Mouse (Mus musculus) olfactory bulb, adult 2 months (tissue): ENCODE measurements at regions not wholly inside any gene's neighbourhood (a gene's known extent, or its start where the extent isn't known, plus 50 kb on each side); places are given as distances from the start of the nearest gene placed in this dataset.

Experiments used
- H3K27ac ChIP-seq: fragments of 200-500 bp; 2 replicates; pipeline ENCODE4 v1.5.1; 2012; ENCODE audit warnings: low read depth, low read length; ENCODE audit not compliant: insufficient read depth
- H3K4me1 ChIP-seq: fragments of 200-500 bp; 2 replicates; pipeline ENCODE4 v1.6.1; 2012; ENCODE audit warnings: low read length; ENCODE audit not compliant: control insufficient read depth, insufficient read depth
- H3K4me3 ChIP-seq: fragments of 200-500 bp; 2 replicates; pipeline ENCODE4 v1.5.1; 2012; ENCODE audit warnings: mild to moderate bottlenecking, low read depth, low read length, moderate library complexity; ENCODE audit not compliant: insufficient read depth
- CTCF ChIP-seq: fragments of 200-500 bp; IDR thresholded peaks from 2 replicates; pipeline ENCODE4 v1.5.1; 2012; ENCODE audit warnings: low read depth, mild to moderate bottlenecking, low read length, moderate library complexity; ENCODE audit not compliant: insufficient read depth
- POLR2A ChIP-seq: fragments of 200-500 bp; IDR thresholded peaks from 2 replicates; pipeline ENCODE4 v1.6.1; 2012; ENCODE audit warnings: mild to moderate bottlenecking, low read depth, low read length, moderate library complexity; ENCODE audit not compliant: insufficient read depth
- WGBS: fragments of 180-500 bp; shearing (Covaris S2); methylation state at CpG from one replicate; pipeline ENCODE4 v1.1.7; 2018; 5-methylcytosine and 5-hydroxymethylcytosine counted together

DNA sequence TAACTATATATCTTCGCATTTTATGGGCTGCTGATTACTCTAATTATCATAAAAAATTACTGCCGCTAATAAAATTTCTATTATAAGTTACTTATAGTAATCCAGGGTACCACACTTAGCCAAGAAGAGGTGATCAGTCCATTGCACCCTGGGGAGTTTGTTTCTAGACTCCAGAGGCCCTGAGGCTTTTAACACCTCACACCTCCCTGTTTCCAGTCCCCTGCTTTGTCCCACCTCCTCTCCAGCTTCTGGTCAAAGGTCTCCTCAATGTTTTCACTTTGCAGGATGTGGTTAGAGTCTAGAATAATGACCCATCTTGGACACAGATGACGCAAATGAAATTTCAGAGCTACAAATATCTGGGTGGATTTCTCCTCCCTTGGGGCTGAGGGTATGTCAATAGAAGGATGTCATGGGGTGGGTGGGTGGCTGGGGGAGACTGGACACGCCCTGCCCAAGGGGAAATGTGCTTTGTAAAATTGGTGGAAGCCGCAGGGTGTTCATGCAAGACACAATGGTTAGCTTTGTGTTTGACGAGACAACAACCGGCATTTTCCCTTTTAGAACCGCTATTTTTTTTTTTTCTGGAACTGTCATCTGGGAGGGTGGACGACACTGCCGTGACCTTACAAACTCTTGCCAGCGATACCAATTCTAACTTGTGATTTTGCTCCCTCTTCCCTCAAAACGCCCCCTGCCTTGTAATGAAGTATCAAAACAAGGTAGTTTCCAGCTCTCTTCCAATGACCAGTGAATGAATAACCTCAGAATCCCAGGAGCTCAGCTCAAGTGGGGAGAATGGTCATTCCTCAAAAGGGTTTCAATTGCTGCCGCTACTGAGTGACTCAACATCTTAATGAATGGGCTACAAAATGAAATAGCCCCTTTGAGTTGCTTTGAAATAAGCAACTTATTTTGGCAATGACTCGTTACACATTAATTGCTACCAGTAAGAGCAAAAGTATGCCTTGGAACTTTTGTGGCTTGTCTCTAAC, 207.0 kb upstream of the Irx3 start:
- Histone ChIP-seq H3K4me1 (no peaks in the 10 kb centered on the region), H3K27ac (no peak overlapping the region), H3K4me3 (no peak overlapping the region)
- WGBS: 50% methylated on average over 14 of the region's 14 CpGs
- TF ChIP-seq POLR2A: no peak
- no peak for TF ChIP-seq CTCF

DNA sequence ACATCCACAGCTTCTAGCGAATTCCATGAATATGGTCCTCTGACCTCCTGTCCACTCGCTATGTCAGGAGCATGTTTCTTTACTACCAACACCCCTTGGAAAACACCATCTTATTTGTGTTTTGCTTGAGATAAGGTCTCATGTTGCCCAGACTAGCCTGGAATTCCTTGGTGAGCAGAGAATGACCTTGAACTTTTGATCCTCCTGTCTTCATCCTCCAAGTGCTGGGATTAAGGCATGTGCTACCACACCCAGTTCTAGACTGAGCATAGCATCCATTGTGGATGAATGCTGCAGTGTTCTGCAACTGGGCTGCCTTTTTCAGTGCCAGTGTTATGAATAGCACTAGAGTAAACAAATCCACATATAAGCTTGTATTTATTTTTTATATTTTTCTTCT, 203.2 kb upstream of the Irx3 start:
- H3K4me1 ChIP-seq: no peaks in the 10 kb centered on the region
- TF ChIP-seq POLR2A (no peak), CTCF (no peak)
- WGBS: 99% methylated on average over 2 of the region's 2 CpGs
- H3K27ac ChIP-seq: no peak overlapping the region
- no peak overlapping the region for H3K4me3 ChIP-seq

DNA sequence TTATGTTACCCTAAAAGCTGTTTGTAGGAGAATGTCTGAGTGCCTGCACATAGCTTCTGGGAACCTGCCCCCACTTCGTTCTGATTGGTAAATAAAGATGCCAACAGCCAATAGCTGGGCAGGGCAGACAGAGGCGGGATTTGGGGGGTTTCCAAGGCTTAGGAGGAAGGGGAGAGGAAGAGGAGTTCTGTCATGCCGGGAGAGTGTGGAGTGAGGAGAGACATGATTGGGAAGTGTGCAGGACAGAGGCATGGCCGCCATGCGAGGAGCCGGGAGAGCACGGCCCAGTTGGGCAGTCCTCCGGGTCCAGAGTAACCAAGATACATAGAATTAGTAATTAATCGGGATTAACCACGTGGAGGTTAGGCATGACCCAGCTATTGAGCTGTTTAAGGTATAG, 202.7 kb upstream of the Irx3 start:
- Histone ChIP-seq H3K4me1 (no peaks in the 10 kb centered on the region), H3K27ac (no peak overlapping the region), H3K4me3 (no peak overlapping the region)
- WGBS: 75% methylated on average over 10 of the region's 10 CpGs
- TF ChIP-seq CTCF (no peak), POLR2A (no peak)

DNA sequence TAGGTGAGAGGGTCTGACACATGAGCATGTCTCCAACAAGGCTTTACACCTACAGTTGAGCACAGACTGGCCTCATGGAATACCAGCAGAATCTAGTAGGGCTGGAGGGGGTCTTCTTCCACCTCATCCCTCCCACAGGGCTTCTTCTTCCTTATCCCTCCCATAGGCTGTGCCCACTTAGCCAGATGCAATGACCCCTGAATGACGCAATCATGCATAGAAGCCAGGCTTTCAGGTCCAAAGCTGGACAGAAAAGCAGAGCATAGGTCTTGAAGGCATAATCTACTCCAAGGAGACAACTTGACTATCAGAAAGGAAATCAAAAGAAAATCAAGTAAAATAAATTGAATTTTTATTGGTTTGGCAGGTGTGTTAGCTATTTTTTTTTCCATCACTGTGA, 198.5 kb upstream of the Irx3 start:
- Histone ChIP-seq H3K27ac (no peak overlapping the region), H3K4me1 (no peaks in the 10 kb centered on the region), H3K4me3 (no peak overlapping the region)
- TF ChIP-seq CTCF: no peak
- no peak for TF ChIP-seq POLR2A
- 95% methylated on average over 1 of the region's 1 CpGs for WGBS

DNA sequence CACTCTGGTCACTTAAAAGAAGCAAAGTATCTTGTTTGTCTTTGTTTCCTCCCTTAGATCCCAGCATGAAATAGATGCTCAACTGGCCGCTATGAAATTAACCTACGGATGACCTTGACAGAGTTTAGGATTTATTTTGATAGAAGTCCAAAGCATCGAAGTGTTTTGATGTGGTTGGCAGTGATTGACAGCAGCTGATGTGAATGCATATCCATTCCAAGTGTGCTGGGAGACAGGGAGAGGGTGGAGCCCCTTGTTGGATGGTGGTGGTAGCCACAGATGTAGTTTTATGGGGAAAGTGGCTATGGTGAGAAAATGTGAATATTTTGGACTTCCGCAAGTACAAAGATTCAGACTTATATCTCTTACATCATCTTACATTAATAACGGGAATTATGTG, 197.8 kb upstream of the Irx3 start:
- Histone ChIP-seq H3K4me1 (no peaks in the 10 kb centered on the region), H3K4me3 (no peak overlapping the region), H3K27ac (no peak overlapping the region)
- TF ChIP-seq POLR2A: no peak
- whole genome bisulfite sequencing: 92% methylated on average over 5 of the region's 5 CpGs

DNA sequence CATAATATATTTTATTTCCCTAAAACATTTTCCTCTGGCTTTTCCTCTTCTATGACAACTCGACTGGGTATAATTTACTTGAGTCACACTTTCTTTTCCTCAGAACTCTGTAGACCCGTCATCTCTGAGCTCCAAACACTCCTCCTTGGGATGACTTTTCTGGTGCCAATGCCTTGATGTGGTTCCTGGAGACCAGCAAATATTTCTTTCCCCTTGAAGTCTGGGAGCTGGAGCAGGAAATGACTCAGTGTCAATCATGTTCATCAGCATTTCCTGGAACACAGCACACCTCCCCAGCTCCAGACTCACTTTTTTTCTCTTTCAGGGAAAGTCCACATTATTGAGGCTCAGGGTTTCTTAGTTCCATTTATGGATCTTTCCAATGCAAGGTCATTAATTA, 197.3 kb upstream of the Irx3 start:
- 84% methylated on average over 2 of the region's 2 CpGs for WGBS
- no peaks in the 10 kb centered on the region for H3K4me1 ChIP-seq

DNA sequence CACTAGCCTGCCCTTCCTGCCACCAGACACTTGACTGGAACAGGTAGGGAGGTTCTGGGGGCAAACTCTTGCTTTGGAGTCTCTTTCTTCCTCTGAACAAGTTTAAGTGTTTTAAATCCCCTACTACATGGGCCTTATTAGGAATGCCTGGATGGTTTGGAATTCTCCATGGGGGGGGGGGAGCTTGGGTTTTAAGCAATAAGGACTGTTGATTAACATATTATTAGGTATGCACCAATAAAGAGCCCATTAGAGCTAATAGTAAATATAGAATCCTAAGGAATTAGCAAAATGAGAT, 196.0 kb upstream of the Irx3 start:
- no peak for TF ChIP-seq POLR2A
- TF ChIP-seq CTCF: no peak
- Histone ChIP-seq H3K4me3 (no peak overlapping the region), H3K4me1 (no peaks in the 10 kb centered on the region), H3K27ac (no peak overlapping the region)

More for the DNA sequence above, 197.3 kb upstream of the Irx3 start:
- Histone ChIP-seq H3K4me3 (no peak overlapping the region), H3K27ac (no peak overlapping the region)
- TF ChIP-seq CTCF: no peak
- no peak for TF ChIP-seq POLR2A

DNA sequence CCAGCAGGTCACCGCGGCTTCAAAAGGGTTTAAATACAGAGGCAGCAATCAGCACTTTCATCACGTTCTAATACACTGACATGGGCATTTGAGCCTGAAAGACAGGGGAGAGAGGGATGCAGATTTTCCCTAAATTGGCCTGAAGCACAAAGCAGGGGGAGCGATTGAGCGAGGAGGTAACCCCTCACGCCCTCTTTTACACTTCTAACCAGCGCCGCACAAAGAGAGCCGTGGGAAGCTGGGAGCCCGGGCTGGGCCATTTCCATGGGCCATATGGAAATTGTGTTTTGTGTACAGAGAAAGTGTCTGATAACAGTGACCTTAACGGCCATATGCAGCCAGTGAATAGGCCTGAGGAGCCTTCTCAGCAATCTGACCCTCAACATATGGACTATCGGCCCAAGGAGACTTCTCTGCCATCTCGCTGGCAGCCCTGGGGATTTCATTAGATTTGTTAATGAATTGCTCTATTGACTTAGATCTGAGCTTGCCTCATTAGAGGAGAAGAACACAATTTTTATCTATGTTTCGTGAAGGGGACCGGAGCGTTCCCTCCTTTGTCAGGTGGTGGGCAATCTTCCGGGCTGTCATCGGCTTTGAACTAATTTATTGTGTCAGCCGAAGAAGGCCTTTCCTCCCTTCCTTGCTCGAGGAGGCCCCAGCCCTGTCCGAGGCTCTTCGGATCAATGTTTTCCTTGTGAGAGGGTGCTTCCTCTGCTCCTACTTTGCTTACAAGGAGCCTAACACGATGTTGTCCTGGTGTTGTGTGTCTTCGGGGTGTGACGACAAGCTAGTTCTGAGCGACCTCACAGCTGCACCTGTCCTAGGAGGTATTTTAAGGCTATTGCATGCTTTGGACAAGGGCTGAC, 195.4 kb upstream of the Irx3 start:
- no peak overlapping the region for H3K27ac ChIP-seq
- TF ChIP-seq POLR2A: no peak
- no peak for TF ChIP-seq CTCF
- no peaks in the 10 kb centered on the region for H3K4me1 ChIP-seq
- no peak overlapping the region for H3K4me3 ChIP-seq
- 76% methylated on average over 26 of the region's 26 CpGs for WGBS
